Mouse (Mus musculus) brown adipose tissue, adult 24 weeks (tissue): ENCODE results near the gene Batf2. TPM values are rescaled to one million over a fixed set of nuclear protein-coding genes. Genes with fewer than 3 reads are reported as not detected.

Experiments used
- H3K27ac ChIP-seq: fragments of 200-500 bp; replicated peaks from 2 replicates; pipeline ENCODE4 v1.5.1; 2012; ENCODE audit warnings: low read depth, mild to moderate bottlenecking, low read length
- H3K4me1 ChIP-seq: fragments of 200-500 bp; 2 replicates; pipeline ENCODE4 v1.6.1; 2012; ENCODE audit warnings: low read length, mixed read lengths; ENCODE audit not compliant: control insufficient read depth, insufficient read depth, insufficient read length
- H3K4me3 ChIP-seq: fragments of 200-500 bp; 2 replicates; pipeline ENCODE4 v1.5.1; 2012; ENCODE audit warnings: low read depth, mild to moderate bottlenecking, low read length, moderate library complexity; ENCODE audit not compliant: insufficient read depth
- polyA plus RNA-seq: library from polyadenylated mRNA; stranded (reverse); fragments of >200 nt; gene quantifications from 2 replicates; pipeline ENCODE4 v1.2.4, GENCODE M21; 2012; ENCODE audit not compliant: missing spikeins, insufficient read depth, insufficient read length

The Batf2 gene
- polyA plus RNA-seq, result 1.2 TPM in 1 of 2 replicates, not detected in the other

DNA sequence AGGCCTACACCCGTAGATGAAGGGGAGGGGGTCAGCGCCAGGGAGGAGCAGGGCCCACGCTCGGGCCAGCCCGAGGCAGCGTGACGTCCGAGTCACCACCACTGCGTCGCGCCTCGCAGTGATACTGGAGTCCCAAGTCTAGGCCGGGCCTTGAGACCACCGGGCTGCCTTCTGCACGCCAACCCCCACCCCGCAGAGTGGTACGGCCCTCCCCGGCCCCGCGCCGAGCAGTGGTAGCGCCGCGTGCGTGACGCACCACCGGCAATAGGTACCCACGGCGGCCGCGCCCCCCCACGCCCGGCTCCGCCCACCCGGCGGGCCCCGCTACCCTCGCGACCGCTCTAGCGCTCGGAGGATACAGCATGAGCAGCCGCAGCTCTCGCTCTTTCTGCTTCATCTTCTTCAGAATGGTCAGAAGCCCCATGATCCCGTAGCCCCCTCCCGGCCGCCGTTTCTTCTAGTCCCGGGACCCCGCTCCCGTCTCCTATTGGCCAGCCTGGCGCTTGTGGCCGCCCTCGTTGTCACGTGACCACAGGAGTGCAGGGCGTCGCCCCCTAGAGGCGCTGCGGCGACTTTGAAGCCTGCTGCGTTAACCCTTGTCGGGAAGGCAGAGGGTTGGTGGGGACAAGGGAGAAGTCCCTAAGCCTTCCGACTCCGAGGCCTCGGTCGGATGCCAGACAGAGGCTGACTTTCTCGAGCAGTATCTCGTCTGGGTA, at the start of gene Batf2:
Gene Batf2, plus strand, starts transcription at position 306 of the 716 bp plus-strand sequence.
- H3K4me3 ChIP-seq, result peak within 1 kb of the TSS; percentile 90
- H3K27ac ChIP-seq, result peak within 1 kb of the TSS; percentile 92
- H3K4me1 ChIP-seq, result no peaks in the 10 kb centered on the region

DNA sequence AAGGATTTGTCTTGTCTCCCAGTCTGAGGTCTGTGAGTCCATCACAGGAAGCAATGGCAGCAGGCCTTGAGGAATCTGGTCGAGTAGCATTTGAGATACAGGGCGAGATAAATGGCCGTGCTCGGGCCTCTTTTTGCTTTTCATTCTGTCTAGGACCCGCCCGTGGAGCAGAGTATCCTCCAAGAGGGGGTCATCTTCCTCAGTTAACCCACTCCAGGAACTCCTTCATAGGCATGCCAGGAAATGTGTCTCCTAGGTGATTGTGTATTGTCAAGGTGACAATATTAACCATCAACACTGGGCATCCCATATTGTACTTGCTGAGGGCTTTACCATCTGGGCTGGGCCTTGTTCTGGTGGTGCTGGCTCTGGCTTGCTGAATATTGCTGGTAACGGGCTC, 46.7 kb upstream of the Batf2 start, which contains the start of gene AC131692.1:
Gene AC131692.1, plus strand, starts transcription at position 301 of the 400 bp plus-strand sequence.
- Histone ChIP-seq H3K27ac (no peak within 1 kb of the TSS), H3K4me3 (no peak within 1 kb of the TSS), H3K4me1 (no peaks in the 10 kb centered on the region)

DNA sequence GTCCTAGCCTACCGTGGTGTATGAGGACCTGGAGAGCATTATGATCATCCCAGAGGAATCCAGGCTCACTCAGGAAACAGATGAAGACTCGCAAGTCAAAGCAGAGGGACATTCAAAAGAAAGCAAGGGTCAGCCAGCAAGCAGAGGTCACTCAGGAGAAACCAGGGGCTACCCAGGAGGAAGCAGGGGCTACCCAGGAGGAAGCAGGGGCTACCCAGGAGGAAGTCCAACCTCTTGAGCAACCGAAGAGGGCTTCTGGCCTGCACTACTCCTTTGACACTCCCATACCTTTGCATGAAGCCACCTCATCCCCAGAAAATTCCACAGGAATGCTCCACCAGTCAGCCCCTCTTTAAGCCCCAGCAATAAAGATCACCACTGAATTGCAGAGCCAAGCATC, 42.9 kb upstream of the Batf2 start:
- no peak overlapping the region for H3K27ac ChIP-seq
- no peaks in the 10 kb centered on the region for H3K4me1 ChIP-seq
- no peak overlapping the region for H3K4me3 ChIP-seq

DNA sequence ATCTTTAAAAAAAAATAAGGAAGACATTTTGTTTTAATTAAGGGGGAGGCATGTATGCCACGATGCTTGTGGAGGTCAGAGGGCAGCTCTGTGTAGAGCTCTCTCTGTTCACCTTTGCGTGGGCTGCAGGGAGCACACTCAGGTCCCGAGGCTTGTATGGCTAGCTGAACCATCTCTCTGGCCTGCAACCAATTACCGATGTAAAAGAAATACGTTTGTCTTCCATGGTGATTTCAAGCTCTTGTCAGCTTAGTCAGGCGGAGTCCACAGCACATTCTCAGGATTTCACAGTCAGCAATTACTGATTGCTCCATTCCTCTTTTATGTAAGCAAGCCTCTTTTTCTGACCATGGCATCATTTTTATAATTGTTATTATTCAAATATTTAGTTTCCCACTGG, 39.6 kb upstream of the Batf2 start:
- Histone ChIP-seq H3K4me3 (no peak overlapping the region), H3K27ac (no peak overlapping the region), H3K4me1 (no peaks in the 10 kb centered on the region)

DNA sequence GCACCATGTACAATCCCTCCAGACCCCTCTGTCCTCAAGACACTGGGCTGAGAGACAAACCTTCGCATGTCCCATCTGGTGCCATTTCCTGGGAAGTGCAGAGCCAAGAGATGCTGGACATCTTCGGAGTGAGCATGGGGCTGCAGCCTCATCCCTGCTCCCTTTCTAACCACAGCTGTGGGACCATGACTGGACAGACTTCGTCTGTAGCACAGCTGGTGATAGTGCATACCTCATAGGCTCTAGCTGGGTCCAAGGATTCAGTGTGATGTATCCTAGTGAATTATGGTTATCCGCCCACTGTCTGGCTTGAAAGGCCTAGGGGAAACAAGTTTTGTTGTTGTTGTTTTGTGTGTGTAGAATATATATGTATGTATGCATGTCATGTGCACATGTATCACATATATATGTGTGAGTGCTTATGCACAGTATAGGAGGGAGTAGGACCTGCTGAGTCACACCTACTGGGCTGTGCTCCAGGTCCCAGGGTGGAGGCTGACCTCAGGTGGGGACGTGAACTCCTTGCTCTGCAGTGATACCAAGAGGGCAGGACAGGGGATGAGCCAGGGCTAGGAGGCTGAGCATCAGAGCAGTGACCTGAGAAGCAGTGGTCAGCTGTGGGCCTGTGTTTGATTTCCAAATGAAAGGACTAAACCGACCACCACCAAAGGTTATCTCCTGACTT, 38.5 kb upstream of the Batf2 start:
- Histone ChIP-seq H3K4me1 (no peaks in the 10 kb centered on the region), H3K27ac (no peak overlapping the region), H3K4me3 (no peak overlapping the region)

DNA sequence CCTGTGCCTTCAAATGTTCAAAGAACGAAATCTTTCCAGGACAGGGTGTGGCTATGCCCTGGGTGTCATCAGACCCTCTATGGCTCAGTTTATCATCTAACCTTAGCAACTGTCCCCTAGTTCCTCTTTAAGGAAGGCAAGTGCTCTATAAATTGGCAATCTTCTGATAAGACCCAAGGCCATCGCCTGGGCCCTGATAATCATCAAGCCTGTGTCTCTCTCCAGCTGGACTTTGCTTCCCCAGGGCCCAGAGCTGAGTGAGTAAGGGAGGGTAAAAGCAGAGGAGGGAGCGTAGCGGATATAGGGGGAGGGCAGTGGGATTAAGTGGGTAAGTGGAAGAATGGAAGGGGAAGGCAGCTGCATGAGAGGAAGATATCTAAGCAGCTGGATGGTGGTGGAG, 36.3 kb upstream of the Batf2 start:
- no peaks in the 10 kb centered on the region for H3K4me1 ChIP-seq
- no peak overlapping the region for H3K27ac ChIP-seq
- H3K4me3 ChIP-seq, result no peak overlapping the region

DNA sequence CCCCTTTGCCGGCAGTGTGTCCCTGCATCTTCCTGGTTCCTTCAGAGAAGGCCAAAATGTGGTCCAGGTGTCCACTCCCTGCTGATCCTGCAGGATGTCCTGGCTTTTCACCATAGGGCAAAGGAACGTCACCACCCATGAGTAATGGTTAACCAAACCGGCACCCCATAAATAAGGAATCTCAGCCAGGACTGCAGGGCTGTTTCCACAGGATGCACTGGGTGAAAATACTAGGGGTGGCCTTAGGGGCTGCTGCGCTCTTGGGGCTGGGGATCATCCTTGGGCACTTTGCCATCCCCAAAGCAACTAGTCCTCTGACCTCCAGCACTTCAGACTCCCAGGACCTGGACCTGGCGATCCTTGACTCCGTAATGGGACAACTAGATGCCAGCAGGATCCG, 35.2 kb upstream of the Batf2 start, which contains the start of gene Naaladl1:
Gene Naaladl1, plus strand, starts transcription at position 197 of the 400 bp plus-strand sequence.
- Histone ChIP-seq H3K4me1 (no peaks in the 10 kb centered on the region), H3K27ac (no peak within 1 kb of the TSS), H3K4me3 (no peak within 1 kb of the TSS)

DNA sequence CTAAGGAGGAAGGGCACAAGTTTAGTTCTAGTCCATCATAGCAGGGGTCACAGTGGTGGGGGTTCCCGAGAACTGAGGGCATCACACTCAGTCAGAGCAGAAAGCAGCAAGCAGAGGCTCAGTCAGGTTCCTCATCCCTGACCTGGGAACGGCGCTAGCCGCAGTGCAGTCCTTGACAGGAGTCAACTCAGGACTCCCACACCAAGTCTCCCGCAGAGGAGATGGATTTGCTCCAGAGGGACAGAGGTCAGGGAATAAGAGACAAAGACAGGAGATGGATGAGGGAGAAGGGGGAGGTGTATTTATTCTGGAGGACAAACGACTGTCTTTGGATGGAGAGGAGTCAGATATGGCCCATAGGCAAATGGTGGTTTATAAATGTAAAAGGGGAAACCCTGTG, 27.7 kb upstream of the Batf2 start:
- Histone ChIP-seq H3K4me1 (no peaks in the 10 kb centered on the region; the same call in 1 of the 2 replicates), H3K4me3 (no peak overlapping the region), H3K27ac (no peak overlapping the region)

DNA sequence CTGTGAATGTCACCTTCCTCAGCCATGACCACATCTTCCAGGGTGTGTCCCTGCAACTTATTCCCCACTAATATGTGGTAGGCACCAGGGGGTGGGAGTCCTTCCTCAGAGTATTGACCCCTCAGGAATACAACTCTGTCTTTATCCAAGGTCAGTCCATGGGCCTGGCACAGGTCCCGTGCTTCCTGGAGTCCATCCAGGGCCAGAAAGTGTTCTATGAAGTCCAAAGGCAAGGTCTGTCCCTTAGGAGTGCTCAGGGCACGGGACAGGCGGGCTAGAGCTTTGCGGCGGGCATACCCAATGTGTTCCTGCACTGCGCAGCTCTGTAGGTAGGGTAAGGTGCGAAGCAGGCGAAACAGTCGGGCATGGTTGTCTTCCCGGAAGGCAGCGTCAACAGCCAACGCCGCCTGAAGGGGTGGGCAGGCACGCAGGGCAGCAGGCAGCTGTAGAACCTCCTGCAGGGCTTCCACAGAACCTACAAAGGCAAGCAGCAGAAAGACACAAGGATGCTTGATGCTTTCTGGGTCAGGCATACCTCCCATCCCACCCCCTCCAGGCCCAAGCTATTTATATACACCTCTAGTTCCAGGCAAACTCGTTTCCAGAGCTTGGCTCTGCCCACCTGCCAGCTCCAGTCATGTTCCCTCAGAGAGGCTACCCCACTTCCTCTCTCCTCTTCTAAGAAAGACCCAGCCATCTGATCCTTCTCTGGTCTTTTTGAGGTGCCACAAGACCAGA, 24.5 kb upstream of the Batf2 start:
- H3K27ac ChIP-seq, result no peak overlapping the region
- H3K4me3 ChIP-seq, result no peak overlapping the region
- H3K4me1 ChIP-seq, result no peaks in the 10 kb centered on the region; the same call in 1 of the 2 replicates

DNA sequence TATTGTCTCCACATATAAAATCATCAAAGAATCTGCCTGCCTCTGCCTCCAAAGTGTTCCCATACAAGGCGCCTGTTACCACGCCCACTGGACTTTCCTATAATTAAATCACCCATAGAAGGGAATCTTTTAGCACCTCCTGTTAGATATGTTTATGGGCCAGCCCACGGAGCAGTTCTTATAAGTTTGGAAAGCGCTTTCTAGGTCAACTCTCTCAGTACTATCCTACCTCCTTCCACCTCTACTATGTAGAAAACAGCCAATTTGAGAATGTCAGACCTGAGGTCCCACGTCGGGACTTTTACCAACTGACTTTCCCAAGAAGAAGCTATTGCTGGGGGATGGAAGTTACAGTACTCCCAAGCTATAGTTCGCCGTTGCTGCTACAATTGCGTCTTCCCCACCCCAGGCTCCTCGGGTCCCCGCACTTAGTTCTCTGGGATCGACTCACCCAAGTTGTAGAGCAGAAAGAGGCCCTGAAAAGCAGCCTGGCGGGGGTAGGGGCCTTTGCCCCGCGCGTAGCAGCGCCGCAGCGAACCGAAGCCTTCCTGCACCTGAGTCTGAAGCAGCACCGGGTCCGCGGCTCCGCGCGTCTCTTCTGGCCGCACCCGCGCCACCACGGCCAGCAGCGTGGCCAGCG, 23.3 kb upstream of the Batf2 start:
- no peak overlapping the region for H3K27ac ChIP-seq
- H3K4me3 ChIP-seq, result peak overlapping the region; percentile 84
- H3K4me1 ChIP-seq, result no peaks in the 10 kb centered on the region; the same call in 1 of the 2 replicates

DNA sequence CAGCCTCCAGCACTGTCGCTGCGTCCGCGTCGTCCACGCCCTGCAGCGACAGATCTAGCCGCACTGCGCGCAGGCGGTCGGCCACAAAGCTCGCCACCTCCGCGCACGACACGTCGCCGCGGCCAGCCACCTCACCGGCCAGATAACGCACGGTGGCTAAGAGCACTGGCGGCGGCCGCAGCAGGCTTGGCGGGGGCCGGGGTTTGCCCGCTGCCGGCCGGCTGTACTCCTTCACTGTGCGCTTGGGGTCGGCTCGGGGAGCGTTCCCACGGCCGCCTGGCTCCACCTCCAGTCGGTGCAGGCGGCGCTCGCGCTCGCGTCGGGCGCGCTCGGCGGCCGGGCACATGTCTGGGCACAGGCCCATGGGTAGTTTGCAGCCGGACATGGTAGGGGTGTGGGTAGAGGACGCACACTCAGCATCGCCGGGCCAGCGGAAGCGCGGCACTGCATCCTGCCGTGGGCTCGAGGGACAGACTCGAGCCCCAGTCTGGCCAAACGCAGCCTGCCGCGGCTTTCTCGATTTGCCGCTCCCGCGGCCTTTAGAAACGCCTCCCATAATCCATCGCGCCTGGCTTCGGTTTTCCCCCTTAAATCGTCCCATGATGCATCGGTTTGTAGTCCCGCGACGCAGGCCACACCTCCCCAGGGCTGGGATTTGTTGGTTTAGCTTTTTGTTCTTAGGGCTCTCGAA, 22.7 kb upstream of the Batf2 start, which contains the start of gene Sac3d1:
Gene Sac3d1, minus strand, starts transcription at position 665 of the 691 bp plus-strand sequence.
- H3K27ac ChIP-seq, result peak within 1 kb of the TSS; percentile 69

DNA sequence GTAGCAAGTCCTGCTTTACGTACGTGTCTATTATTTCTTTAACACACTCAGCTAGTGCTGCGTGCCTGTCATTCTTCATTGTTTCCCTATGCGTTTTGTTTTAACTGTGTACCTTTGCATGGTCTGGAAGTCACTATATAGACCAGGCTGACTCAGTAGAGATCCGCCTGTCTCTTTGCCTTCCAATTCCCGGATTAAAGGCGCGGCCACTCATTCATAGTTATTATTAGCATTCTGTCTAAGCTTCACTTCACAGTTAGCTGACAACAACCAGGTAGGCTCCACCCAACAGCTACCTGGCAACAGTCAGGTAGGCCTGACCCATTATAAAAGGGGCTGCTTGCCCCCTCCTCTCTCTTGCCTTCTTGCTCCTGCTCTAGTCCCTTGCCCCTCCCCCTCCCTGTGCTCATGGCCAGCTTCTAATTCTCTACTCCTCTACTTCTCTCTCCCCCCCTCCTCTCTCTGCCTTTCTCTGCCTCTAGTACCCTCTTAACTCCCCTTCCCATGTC, 22.1 kb upstream of the Batf2 start:
- Histone ChIP-seq H3K27ac (peak overlapping the region; percentile 52), H3K4me1 (no peaks in the 10 kb centered on the region; the same call in 1 of the 2 replicates), H3K4me3 (peak overlapping the region; percentile 84)

More for the DNA sequence above, 22.7 kb upstream of the Batf2 start, which contains the start of gene Sac3d1:
- Histone ChIP-seq H3K4me1 (no peaks in the 10 kb centered on the region; the same call in 1 of the 2 replicates), H3K4me3 (peak within 1 kb of the TSS; percentile 84)

DNA sequence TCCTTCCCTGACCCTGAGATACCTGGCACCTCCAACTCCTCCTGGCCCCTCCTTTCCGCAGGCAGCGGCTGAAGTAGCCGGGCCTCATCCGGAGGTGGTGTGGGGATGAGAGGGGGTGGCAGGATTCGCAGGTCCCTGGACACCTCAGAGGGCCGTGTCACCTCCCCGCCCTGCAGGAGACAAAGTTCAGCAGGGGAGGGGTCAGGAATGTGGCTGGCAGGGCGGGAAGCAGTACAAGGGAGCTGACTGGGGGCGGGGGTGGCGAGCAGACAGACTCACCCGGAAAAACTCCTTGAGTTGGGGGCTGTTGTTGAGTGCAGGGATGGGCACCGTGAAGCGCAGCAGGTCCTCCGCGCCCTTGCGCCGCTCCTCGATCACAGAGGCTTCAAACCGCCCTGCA, 19.0 kb upstream of the Batf2 start:
- no peak overlapping the region for H3K4me3 ChIP-seq
- H3K4me1 ChIP-seq, result no peaks in the 10 kb centered on the region
- no peak overlapping the region for H3K27ac ChIP-seq

DNA sequence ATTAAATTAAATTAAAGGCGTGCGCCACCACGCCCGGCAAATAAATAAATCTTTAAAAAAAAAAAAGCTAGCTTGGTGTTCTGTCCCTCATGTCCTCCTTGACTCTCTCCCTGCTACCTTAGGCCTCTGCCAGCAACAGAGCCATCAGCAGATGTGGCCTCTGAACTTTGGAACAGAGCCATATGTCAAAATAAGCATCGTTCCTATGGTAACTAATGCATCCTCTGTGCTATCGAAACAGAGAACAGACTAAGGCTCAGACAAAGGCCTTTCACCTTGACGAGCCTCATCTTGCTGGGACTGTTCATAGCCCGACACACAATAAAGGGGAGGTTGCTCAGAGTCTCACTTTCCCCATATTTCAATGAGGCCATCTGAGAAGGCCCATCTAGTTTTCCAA, 17.5 kb upstream of the Batf2 start:
- H3K4me3 ChIP-seq, result no peak overlapping the region
- H3K27ac ChIP-seq, result no peak overlapping the region
- H3K4me1 ChIP-seq, result no peaks in the 10 kb centered on the region
